Mouse (Mus musculus) lung, adult 2 months (tissue): ENCODE data around the gene Klhl20. TPM values are rescaled to one million over a fixed set of nuclear protein-coding genes. Genes with fewer than 3 reads are reported as not detected.
A peak's percentile ranks its signal among the peaks of the same experiment; 100 is the strongest.
"Not testable (repeated sequence)": the region's sequence is repeated elsewhere in the genome, so short reads cannot be mapped to it uniquely, and the experiment has no call there.

Experiments used
- DNase-seq: peaks from one replicate; pipeline ENCODE4 v3.0.0; 2022
- H3K4me1 ChIP-seq: fragments of 200-500 bp; 2 replicates; pipeline ENCODE4 v1.6.1; 2011; ENCODE audit warnings: low read length; ENCODE audit not compliant: control insufficient read depth, insufficient read depth
- H3K4me3 ChIP-seq: fragments of 200-500 bp; replicated peaks from 2 replicates; pipeline ENCODE3; 2011; ENCODE audit warnings: low read depth, mild to moderate bottlenecking, control low read depth, low read length; ENCODE audit errors: extremely low read depth
- CTCF ChIP-seq: fragments of 200-500 bp; IDR thresholded peaks from 2 replicates; pipeline ENCODE4 v1.5.1; 2011; ENCODE audit warnings: mild to moderate bottlenecking, low read length, control low read depth; ENCODE audit not compliant: insufficient read depth
- POLR2A ChIP-seq: fragments of 200-500 bp; IDR thresholded peaks from 2 replicates; pipeline ENCODE4 v1.6.1; 2011; ENCODE audit warnings: low read depth, mild to moderate bottlenecking, control low read depth, low read length, borderline replicate concordance; ENCODE audit errors: extremely low read depth
- WGBS: fragments of 180-500 bp; shearing (Covaris S2); methylation state at CpG from one replicate; pipeline ENCODE4 v1.1.7; 2018; 5-methylcytosine and 5-hydroxymethylcytosine counted together
- polyA plus RNA-seq: library from polyadenylated mRNA; depleted of rRNA; stranded (reverse); fragments of >200 nt; gene quantifications from 2 replicates; pipeline ENCODE4 v1.2.3, GENCODE M21; 2012; rRNA removed

The Klhl20 gene
- 6.8 and 10.6 TPM in 2 replicates for polyA plus RNA-seq

DNA sequence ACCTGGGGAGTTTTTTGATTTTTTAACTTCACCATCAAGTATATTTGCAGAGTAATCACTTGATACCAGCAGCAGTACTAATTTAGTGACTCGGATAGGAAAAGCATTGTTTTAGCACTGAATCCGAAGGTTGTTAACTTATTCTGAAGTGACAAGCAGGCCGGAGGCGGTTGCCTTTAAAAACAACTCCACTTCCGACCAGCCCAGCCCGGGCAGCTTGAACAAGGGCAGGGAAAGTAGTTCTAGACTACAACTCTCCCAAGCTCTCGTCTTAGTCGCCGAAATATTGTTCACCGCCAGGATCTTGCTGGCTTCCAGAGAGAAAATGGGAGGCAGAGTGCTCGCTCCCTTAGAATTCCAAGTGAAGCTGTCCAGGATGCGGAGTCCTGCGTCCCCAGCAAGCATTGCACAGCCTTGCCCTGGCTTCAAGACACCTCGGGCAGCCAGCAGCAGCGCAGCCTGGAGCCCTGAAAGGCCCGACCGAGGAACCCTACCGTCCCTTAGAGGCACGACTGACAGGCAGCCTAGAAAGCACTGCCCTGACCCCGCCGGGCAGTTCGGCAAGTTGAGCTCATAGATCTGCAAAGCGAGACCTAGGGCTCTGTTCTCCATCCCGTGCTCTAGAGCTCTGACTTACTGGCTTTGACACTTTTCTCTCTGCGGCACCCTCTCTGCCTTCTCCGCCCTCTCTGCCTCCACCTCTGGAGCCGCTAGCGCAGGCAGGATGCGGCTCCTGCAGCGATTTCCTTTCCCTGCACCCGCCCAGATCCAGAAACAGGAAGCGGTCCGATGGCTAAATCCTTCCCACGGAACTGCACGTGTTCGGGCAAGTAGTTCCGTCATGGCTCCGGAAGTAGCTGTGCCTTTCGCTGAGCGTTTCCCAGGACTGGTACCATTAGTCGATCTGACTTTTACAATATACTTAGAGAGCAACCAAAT is at the start of gene Klhl20:
TSS of gene Klhl20 (minus strand) at position 786 of the 939 bp plus-strand sequence.
- H3K4me3 ChIP-seq: peak within 1 kb of the TSS; percentile 94
- peaks cover 7% of the 10 kb centered on the region for H3K4me1 ChIP-seq
- DNase-seq: peak; percentile 93
- WGBS: under 1% methylated on average over 41 of the region's 41 CpGs
- no peak for TF ChIP-seq CTCF
- peak; percentile 90; the same call in 1 of the 2 replicates for TF ChIP-seq POLR2A

DNA sequence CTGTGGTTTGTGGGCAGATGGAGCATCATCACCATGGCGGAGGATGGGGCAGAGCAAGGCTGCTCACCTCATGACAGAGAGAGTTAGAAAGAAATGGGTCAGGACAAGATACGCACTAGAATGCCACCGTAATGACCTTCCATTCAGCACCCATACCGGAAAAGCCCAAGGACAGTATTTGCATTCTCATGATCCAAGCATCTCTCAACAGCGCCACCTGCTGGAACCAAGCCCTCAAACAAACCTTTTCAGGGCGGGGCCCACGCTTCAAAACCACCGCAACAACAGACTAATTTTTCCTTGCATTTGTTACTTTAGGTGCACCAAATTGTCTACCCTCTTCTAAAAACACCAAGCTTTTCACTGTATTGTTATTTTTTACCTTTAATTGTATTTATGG is 49.4 kb upstream of the Klhl20 start:
- TF ChIP-seq CTCF (peak; percentile 65), POLR2A (no peak)
- H3K4me3 ChIP-seq: no peak overlapping the region
- DNase-seq: peak; percentile 61
- no peaks in the 10 kb centered on the region for H3K4me1 ChIP-seq
- WGBS: 51% methylated on average over 8 of the region's 8 CpGs

DNA sequence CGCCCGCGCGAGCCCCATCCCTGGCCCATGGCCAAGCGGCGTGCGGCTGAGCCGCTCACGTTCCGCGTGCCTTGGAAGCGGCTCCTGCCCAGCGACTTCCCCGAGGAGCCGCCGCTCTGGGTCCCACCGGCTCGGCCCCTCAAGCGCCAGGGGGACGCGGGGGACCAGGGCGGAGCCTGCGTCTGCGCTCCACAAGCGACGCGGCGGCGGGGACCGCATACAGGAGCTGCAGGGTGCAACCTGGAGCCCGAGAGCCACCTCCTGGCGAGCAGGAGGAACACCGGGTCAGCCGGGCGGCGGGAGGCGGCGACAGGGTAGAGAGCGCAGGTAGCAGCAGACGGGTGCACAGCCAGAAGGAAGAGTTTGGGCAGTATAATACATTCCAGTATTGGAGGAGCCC is 39.3 kb upstream of the Klhl20 start:
- 3% methylated on average over 40 of the region's 40 CpGs for WGBS
- TF ChIP-seq POLR2A (no peak), CTCF (peak; percentile 38; the same call in 1 of the 2 replicates)
- H3K4me3 ChIP-seq: peak overlapping the region; percentile 15
- peak; percentile 70 for DNase-seq
- no peaks in the 10 kb centered on the region for H3K4me1 ChIP-seq

DNA sequence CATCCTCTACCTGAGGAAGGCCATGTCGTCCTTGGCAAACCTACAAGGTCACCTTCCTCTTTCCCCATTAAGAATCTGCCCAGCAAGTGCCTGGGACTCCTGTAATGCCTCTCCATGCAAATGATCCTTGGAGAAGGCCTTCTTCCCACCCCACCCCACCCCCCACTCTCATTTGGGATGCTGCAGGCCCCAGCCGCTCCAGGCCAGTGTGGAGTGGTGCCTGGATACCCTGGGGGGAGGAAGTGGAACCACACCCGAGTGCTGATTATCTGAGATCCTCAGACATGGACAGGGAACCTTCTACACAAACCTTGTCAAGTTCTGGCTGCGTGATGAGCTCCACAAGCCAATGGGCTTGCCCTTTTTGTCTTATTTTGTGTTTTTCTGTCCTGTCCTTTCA is 29.0 kb upstream of the Klhl20 start:
- Histone ChIP-seq H3K4me1 (no peaks in the 10 kb centered on the region), H3K4me3 (no peak overlapping the region)
- no peak for TF ChIP-seq CTCF
- TF ChIP-seq POLR2A: no peak
- 54% methylated on average over 4 of the region's 4 CpGs for WGBS
- DNase-seq: no peak

DNA sequence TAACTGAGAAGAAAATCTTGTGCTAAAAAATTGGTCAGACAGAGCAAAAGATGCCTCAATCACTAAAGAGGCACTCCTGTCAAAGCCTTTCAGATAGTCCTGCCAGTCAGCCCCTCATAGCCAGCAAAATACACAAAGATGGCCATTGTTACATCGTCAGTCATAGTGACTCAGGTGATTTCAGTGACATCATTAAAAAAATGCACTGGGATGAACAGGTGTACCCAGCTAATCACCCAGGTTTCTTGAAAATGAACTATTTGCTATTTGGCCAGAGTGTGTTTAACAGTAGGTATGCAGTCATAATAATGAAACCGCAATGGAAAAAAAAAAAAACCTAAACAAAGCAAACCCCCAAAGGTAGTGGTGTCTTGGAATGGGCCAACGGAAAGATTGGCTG is 27.9 kb upstream of the Klhl20 start, which contains the start of gene Tex50:
TSS of gene Tex50 (minus strand) at position 101 of the 400 bp plus-strand sequence.
- TF ChIP-seq CTCF: no peak
- TF ChIP-seq POLR2A: no peak
- no peaks in the 10 kb centered on the region for H3K4me1 ChIP-seq
- DNase-seq: no peak
- WGBS: 83% methylated on average over 3 of the region's 3 CpGs
- H3K4me3 ChIP-seq: no peak within 1 kb of the TSS

DNA sequence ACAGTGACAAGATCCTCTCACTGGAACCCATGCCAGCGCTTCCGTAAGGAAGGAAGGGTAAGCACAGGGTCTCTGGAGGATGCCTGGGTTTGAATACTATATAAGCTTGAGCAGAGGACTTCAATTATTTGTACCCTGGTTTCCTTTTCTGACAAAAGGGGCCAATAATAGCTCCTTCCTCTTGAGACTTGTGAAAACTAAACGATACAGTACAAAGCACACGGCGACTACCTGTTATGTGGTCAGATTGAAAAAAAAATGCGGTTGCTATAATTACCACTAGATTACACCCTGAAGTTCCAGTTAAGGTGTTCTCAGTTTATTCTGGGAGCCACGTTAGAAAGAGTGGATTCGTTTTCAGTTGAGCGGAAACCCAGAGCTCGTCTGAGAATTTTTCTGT is 25.2 kb upstream of the Klhl20 start:
- H3K4me1 ChIP-seq: no peaks in the 10 kb centered on the region
- 58% methylated on average over 10 of the region's 10 CpGs for WGBS
- no peak for DNase-seq
- H3K4me3 ChIP-seq: no peak overlapping the region
- TF ChIP-seq POLR2A: no peak
- no peak for TF ChIP-seq CTCF

DNA sequence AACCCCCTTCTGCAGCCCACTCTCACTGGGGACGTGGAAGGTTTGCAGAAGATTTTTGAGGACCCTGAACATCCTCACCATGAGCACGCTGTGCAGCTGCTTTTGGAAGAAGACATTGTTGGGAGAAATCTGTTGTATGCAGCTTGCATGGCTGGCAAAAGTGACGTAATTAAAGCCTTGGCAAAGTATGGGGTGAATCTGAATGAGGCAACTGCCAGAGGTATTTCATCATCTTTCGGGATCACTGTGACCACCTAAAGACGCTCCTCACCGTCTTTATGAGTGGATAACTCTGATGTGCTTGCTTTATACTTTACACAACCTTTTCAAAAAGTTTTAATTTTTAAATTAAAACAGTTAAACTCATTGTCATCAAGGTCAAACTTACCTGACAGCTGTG is 19.8 kb upstream of the Klhl20 start:
- TF ChIP-seq CTCF: no peak
- no peak for TF ChIP-seq POLR2A
- H3K4me1 ChIP-seq: no peaks in the 10 kb centered on the region
- no peak for DNase-seq
- H3K4me3 ChIP-seq: no peak overlapping the region
- 71% methylated on average over 6 of the region's 6 CpGs for whole genome bisulfite sequencing

DNA sequence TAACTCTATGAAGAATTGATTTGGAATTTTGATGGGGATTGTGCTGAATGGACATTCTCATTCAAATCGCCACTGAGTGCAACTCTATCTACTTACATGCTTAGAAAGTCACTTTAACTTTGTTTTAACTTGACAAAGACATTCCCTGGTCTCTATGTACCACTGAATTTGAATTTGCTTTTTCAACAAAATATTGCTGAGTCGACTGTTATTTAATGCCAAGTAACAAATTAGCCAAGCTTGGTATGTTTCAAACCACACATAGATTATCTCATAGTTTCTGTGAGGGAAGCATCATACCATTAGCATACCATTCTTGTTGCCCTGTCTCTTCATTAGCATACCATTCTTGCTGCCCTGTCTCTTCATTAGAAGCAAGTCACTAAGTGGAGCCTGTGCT is 16.6 kb upstream of the Klhl20 start:
- TF ChIP-seq CTCF: no peak
- no peak for TF ChIP-seq POLR2A
- H3K4me3 ChIP-seq: no peak overlapping the region
- DNase-seq: no peak
- no peaks in the 10 kb centered on the region for H3K4me1 ChIP-seq
- WGBS: 69% methylated on average over 2 of the region's 2 CpGs

DNA sequence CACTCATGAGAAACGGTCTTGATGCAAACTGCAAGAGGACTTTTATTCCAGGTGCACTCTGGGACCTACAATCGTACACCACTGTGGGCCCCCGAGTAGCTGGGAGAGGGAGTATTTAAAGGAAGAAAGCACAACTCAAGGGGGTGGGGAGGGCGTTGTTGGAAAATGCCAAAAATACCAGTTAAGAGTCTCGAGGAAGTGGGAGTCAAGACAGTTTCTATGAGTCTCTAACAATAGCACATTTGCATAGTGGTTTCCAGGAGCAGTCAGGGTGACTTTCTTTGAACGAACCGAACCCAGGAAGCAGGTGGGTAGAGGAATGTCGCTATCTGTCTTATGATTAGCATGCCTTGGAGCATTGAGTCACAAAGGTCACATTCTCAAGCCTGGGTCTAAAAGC is 14.3 kb upstream of the Klhl20 start:
- not testable (repeated sequence) for DNase-seq, H3K4me1 ChIP-seq, H3K4me3 ChIP-seq
- 67% methylated on average over 8 of the region's 8 CpGs for WGBS

DNA sequence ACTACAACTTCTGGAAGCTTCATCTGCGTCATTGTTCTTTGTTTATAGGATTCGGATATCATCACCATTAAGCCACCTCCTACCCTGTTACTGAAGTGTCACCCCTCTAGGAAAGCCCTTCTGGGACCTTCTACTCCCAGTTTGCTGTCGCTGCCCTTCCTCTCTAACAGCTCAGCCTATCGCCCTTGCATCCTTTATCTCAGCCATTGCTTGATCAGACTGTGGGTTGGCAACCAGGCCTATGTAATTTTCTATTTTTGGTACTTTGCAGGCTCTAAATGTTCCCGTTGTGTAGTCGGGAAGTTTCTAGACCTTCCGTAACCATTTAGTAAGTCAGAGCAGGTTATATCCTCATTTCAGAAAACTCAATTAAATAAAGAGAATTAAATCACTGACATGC is 11.9 kb upstream of the Klhl20 start:
- Histone ChIP-seq H3K4me3 (no peak overlapping the region), H3K4me1 (no peaks in the 10 kb centered on the region)
- no peak for TF ChIP-seq POLR2A
- TF ChIP-seq CTCF: no peak
- 77% methylated on average over 7 of the region's 7 CpGs for WGBS
- DNase-seq: no peak
